Mouse (Mus musculus) left cerebral cortex, adult 18-20 months (tissue): Measurements from ENCODE around the gene Dnajb1. TPM values are rescaled to one million over a fixed set of nuclear protein-coding genes. Genes with fewer than 3 reads are reported as not detected.
"Not testable (repeated sequence)": the region's sequence is repeated elsewhere in the genome, so short reads cannot be mapped to it uniquely, and the experiment has no call there.

ENCODE experiments used
- DNase-seq, 2 experiments: peaks; one replicate each; pipeline ENCODE4 v3.0.0; 2021 to 2022; ENCODE audit warnings: low spot score in 2 of 2, mixed read lengths in 1 of 2
- total RNA-seq, 2 experiments: library from RNA; stranded (reverse); gene quantifications; 2 replicates each; pipeline ENCODE4 v1.2.3; 2021

Dnajb1 gene
- total RNA-seq, 2 experiments from 2014 or later = 61.3 to 66.7 TPM

DNA sequence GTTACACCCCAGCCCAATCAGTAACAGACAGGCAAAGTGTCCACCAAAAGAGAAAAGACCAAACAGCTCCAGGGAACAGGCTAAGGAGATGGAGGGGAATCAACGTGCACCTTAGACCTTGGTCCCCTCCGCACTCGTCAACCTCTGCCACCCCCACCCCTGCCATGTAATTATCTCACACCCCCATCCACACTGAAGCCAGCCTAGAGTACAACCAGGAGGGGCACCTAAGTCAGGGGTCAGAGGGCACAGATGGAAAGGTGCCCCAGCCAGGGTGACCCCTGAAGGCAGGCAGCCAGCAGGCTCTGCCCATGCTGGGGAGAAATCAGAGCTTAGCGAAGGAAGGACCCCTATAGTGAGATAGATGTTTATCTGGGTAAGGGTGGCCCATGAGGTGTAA, 31.1 kb upstream of the Dnajb1 start:
- DNase-seq = peak in 1 of 2 experiments; percentile 1

DNA sequence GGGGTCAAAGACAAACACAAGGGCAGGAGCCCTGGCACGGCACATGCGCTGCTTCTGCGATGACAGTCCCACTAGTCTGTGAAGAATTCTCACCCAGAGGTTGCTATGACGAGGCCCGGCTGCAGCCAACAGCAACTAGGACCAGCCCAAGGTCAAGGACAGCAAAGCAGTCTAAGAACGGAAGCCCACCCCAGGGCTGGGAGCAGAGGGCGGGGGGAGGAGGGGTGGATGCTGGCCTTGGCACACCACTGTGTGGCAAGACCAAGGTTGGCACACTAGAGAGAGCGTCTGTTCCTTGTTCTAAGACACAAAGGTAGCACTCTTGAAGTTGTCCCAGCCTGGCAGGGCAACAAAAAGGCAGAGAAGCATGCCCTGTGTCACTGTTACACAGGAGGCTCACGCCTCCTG, 30.6 kb upstream of the Dnajb1 start:
- DNase-seq = peak in 1 of 2 experiments; percentile 9

GRCm38 (mm10) chr8:83578131-83579055, 29.6 kb upstream of the Dnajb1 start:
- DNase-seq = peak in 1 of 2 experiments; percentile 4

- no peak for DNase-seq
Observed at GRCm38 (mm10) chr8:83579676-83580075, 28.3 kb upstream of the Dnajb1 start.

DNA sequence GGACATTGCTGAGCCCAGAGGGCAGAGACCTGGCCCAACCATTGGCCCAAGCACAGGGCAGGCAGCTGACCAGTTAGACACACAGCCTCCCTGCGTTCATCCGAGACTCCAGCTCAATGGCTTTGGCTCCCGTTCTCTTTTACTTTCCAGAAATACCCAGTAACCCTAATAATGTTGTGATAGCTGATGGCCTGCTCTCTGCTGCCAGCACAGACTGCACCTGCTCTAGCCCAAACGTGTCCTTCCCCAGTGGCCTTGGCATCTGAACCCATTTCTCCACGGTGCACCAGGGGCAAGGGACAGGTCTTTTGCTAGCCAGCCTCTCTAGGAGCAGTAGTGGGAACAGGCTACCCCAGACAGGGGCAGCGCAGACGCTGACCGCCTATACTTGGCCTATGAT, 27.2 kb upstream of the Dnajb1 start:
- DNase-seq = no peak

- peak in 1 of 2 experiments; percentile 1 for DNase-seq
Observed at GRCm38 (mm10) chr8:83582226-83582625, 25.8 kb upstream of the Dnajb1 start.

- DNase-seq = no peak
Observed at GRCm38 (mm10) chr8:83583236-83583635, 24.8 kb upstream of the Dnajb1 start.

- no peak for DNase-seq
Observed at GRCm38 (mm10) chr8:83584771-83585170, 23.2 kb upstream of the Dnajb1 start.

GRCm38 (mm10) chr8:83585333-83585732, 22.7 kb upstream of the Dnajb1 start:
- no peak for DNase-seq

DNA sequence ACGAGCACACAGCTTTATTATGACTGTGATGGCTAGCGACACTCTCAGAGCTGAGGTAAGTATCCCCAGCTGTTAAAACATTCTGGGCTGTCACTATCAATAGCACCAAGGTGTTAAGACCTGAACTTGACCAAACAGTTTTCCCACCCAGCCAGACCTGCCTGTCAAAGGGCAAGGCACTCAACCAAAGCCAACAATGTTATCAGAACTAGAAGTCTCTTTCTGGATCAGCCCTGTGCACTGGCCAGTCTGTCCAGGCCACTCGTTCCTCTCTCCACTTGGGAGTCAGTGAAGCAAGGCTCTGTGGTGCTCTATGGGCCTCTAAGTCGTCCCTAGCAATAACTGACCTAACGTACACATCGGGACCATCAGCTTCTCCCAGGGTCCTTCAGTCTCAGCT, 20.3 kb upstream of the Dnajb1 start:
- no peak for DNase-seq

- no peak for DNase-seq
Observed at GRCm38 (mm10) chr8:83588886-83589285, 19.1 kb upstream of the Dnajb1 start.

DNA sequence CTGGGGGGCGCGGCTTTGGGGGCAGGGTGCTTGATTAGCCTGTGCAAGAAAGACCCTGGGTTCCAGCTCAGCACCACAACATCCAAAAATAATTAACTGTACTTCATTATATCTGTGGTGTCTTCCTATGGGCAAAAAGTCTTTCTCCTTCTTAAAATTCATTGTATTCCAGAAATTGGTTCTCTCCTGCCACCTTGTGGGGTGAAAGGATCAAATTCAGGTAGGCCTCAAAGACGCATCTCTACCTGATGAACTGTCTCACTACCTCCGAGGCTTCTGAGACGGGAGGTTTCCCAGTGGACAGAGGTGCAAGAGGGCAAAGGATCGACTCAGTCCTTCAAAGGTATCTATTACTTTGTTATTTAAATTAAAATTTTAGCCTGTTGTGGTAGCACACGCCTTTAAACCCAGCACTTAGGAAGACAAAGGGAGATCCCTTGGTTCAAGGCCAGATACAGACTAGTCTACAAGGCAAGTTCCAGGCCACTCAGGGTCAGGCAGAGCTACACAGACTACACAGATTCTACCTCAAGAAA, 17.4 kb upstream of the Dnajb1 start:
- DNase-seq = no peak

- DNase-seq = no peak
Observed at GRCm38 (mm10) chr8:83592682-83593081, 15.3 kb upstream of the Dnajb1 start.

DNA sequence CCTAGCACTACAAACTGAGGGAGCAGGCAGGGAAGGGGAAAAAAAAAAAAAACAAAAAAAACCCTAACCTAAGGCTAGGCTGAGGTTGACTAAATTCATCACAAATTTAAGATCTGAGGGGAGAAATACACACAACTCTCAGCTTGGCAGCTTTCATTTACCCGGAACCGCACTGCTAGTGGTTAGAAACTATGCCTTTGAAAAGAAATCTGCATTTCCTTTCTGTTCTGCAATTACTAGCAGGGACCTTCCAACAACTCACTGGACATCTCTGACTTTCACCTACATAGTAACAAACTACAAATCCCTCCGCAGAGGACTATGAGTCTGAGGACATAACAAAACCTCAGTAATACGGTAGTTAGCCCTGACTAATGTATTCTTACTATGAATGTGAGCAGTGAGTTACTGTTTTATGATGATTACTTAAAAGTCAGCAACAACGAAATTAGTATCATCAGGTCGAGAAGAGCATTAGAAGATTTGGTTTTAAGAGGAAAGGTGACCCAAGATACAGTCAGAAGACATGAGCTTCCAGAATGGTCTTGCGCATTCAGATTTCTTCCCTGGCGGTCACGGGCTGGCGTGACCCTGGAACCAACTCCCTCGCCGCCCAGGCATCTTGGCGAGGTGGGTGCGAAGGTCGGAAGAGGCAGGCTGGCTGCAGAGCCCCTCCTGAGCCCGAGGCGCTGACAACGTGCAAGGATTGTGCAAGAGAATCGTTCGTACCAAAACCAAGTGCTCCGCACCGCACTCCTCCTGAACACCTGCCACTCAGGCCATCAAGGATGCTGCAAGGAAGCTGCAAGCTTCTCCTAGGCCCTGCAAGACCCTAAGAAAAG, 14.4 kb upstream of the Dnajb1 start:
- DNase-seq = no peak

GRCm38 (mm10) chr8:83594167-83595049, 13.6 kb upstream of the Dnajb1 start:
- peak; percentile 96 to 98 for DNase-seq

DNA sequence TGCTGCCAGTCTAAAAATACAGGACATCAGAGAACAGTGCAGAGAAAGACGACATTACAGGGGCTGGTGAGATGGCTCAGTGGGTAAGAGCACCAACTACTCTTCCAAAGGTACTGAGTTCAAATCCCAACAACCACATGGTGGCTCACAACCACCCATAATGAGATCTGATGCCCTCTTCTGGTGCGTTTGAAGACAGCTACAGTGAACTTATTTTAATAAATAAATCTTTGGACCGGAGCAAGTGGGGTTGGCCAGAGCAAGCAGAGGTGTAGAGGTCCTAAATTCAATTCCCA, 13.0 kb upstream of the Dnajb1 start:
- not testable (repeated sequence) for DNase-seq

GRCm38 (mm10) chr8:83596369-83596768, 11.6 kb upstream of the Dnajb1 start:
- DNase-seq = no peak

DNA sequence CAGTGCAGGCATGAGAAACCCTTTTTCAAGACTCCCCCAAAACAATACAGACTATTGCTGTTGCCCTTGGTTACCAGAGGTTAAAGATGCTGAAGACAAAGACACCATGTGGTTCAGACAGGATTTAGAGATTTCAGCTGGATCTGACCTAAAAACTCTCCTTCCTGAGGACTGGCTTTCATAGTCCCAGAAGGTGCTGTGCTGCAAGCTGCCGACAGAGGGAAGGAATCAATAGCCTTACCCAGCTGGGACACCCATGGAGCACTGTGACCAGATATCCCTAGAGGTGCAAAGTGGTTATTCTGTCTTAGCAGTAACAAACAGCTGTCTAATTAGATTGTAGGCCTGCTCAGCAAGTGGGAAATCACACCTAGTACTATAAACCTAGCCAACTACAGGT, 9.8 kb upstream of the Dnajb1 start:
- no peak for DNase-seq

- no peak for DNase-seq
Observed at GRCm38 (mm10) chr8:83599814-83600213, 8.2 kb upstream of the Dnajb1 start.

DNA sequence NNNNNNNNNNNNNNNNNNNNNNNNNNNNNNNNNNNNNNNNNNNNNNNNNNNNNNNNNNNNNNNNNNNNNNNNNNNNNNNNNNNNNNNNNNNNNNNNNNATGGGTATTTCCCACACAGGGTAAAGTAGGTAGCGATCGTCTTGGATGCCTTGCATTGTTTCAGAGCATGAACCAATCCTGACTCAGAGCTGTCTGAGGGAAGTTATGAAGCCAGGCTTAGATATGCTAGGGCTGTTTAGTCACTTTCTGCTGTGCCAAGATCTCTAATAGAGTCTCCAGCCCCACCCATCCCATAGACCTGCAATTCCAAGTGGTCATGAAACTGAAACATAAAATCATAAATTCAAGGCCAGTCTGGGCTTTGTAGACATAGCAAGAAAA, 5.4 kb upstream of the Dnajb1 start:
- DNase-seq = no peak

GRCm38 (mm10) chr8:83608398-83608829, 421 bp downstream of the Dnajb1 start:
- DNase-seq = peak; percentile 67 to 74
